Mouse (Mus musculus): ENCODE results near the gene St6gal1.

The St6gal1 gene

DNA sequence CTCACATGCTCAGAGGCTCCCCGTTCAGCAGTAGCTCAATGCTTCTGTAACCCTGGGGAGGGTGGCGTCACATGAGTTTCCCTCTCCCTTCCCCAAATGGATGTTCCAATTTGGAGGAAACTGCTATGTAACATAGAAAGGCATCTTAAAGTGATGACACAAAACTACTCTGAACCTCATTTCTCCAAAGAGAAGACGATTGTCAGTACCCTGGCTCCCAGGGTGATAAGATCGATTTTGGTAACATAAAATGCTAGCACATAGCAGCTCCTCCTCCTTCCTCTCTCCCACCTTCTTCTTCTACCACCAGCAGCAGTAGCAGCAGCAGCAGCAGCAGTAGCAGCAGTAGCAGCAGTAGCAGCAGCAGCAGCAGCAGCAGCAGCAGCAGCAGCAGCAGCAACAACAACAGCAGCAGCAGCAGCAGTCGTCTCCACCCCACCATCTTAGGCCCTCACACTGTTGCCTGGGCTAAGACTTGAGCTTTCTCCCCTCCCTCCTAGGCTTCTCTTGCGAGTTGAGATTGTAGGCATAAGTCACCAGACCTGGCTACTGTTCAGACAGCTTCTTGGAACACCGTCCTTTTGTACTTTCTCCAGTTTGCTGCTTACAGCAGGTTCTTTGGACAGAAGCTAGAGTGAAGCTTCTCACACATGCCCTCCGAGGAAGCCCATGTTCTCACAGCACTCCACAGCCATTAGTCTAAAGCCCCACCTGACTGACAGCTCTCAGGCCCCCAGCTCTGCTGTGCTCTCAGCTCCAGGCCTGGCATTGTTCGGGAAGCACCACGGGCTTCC, 81.5 kb downstream of the St6gal1 start:
- DNase-seq: no peak

GRCm38 (mm10) chr16:23307142-23307968, 82.8 kb downstream of the St6gal1 start:
- peak; percentile 86 for DNase-seq

GRCm38 (mm10) chr16:23308012-23308554, 83.5 kb downstream of the St6gal1 start:
- DNase-seq: no peak

- DNase-seq: no peak
These were observed 84.5 kb downstream of the St6gal1 start for GRCm38 (mm10) chr16:23309080-23309479.

DNA sequence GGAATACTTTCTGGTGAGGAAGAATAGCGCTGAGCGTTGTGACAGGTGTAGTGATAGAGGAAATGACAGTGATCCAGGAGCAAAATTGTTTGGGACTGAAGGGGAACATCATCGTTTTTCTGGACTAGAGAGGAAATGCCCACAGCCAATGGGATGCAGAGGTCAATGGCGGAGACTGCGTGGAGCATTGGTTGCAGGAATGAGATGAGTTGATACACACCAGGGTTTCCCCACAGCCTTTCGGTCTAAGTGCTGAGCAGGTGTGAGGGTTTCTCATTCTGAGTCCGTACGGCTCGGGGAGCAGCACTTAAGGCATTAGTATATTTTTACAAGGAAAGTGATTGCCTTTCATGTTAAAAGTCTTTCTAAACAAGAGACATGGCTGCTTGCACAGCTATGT, 88.1 kb downstream of the St6gal1 start:
- peak; percentile 79 for DNase-seq

DNA sequence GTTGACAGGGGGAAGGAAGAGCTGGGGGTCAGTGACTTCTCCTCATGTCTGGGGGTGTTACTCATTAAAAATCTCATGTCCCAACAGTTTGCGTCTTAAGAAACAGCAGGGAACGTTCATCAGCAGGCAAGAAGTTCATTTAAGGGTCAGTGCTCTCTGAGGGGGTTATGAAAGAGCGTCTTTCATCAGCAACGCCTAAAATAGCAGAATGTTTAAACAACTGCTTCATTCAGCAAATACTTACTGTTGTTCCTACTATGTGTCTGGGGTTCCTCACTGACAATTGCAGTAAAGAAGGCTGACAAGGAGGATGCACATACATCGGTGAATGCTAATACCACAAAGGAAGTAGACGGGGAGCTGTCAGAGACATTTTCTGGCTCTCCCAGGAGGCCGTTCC, 90.2 kb downstream of the St6gal1 start:
- peak; percentile 97 for DNase-seq

- no peak for DNase-seq
These were observed 93.0 kb downstream of the St6gal1 start for GRCm38 (mm10) chr16:23317411-23318047.

DNA sequence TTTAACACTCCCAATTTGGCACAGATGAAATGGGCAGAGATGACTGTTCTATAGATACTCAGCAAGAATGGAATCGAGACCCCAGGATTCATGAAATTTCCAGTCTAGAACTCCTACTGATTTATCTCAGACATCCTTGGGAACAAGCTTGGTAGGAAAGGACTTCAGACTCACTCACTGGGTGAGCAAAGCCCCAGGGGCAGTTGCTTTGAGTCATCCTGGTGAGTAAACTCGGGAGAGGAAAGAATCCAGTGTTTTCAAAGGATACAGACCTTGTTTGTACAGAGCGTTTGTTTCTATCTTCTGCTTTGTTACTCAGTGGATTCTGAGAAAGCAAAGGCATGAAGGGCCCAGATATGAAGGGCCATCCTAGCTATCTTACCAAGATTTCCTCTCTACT, 95.5 kb downstream of the St6gal1 start:
- no peak for DNase-seq

DNA sequence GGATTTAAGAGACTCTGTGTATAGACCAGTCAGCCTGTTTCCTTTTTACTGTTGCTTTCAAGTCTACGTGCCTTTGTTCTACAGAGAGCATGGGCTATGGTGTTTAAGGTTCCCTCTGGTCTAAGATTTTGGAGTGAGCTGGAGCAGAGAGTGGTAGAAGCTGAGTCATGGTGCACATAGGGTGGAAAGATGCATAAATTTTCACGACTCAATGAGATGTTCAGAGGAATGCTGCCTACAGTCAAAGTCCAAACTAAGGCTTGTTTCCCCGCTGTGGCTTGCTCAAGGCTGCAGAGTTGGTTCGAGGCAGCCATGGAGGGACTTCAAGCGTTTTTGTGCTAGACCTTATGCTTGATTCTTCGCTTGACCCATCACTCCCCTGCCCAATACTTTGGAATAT, 96.0 kb downstream of the St6gal1 start:
- DNase-seq: no peak

DNA sequence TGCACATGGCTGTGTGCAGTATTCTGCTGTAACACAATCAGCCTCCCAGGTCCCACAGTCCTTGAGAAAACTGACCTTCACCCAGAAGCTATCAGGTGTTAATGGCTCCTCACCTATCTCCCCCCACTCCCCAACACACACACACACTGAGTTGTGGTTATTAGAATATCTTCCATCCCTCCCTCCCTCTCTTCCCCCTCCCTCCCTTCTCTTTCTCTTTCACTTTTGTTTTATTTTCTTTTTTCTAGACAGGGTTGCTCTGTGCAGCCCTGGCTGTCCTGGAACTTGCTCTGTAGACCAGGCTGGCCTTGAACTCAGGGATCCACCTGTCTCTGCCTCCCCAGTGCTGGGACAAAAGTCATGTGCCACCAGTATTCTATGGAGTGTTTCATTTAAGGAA, 97.9 kb downstream of the St6gal1 start:
- peak; percentile 51 for DNase-seq

- DNase-seq: no peak
These were observed 99.4 kb downstream of the St6gal1 start for GRCm38 (mm10) chr16:23323915-23324314.

DNA sequence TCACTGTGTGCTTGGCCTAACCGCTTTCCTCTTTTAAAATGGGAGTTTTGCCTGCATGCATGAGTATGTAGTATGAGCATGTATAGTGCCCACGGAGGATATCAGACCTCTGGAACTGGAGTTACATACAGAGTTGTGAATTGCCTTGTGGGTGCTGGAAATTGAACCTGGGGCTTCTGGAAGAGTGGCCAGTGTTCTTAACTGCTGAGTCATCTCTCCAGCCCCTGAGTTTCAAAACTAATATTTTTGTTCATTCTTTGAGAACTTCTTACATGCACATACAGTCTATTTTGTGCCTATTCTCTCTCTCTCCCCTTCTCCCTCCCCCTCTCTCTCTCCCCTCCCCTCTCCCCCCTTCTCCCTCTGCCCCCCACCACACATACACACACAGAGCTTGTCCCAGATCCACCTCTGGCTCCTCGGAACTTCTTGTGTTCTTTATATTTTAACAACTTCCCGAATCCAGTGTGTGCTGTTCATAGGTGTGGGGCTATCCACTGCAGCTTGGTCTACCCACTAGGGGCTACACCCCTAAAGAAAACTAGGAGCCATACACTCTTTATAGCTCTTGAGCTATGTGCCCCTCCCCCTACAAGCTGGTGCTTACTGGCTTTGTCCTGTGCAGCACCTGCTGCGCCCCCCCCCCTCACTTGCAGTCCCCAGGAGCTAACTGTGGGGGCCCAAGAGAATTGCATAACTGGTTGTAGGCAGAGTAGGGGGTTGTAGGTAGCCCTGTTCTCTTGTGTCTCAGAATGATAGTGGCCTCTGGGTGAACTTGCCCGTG, 100.5 kb downstream of the St6gal1 start:
- DNase-seq: no peak

DNA sequence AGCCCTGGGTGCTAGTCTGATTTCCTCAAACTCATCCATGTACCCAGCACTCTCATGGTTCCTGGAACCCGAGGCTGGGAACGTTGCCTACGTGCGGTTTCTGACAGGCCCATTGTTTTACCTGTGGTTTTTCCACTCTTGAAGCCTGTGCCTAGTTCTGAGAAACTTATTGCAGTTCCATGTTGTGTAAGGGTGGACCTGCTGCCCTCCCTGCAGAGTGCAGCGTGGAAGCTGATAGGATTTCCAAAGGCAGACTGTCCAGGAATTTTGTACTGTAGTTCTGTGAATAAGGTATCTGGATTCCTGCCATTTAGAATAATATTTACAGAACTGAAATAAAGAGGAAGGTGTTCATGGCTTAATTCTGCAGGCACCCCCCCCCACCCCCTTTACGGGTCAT, 102.1 kb downstream of the St6gal1 start:
- DNase-seq: peak; percentile 35

DNA sequence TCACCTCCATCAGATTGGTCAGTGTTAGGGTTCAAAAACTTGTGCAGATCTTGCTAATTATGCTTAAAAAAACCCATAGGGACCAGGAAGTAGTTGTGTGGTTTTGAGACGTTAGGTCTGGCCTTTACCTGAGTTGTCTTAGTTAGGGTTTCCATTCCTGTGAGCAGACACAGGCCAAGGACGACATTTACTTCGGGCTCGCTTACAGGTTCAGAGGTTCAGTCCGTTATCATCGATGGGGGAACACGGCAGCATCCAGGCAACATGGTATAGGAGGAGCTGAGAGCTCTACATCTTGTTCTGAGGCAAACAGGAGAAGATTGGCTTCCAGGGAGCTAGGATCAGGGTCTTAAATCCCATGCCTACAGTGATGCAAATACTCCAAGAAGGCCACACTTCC, 102.7 kb downstream of the St6gal1 start:
- peak; percentile 55 for DNase-seq

DNA sequence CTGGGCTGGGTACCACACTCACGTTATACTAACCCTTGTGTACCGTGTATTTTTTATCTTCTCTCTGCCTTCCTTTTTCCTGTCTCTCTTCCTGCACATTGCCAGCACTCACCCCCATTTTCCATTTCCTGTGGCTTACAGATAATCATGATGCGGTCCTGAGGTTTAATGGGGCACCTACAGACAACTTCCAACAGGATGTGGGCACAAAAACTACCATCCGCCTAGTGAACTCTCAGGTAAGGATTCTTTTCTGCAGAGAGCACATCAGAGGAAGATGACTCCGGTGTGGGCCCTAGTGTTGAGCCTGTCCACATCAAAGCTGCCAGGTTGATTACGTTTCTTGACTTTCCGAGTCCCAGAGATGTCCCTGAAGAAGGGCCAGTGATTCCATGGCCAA, 103.7 kb downstream of the St6gal1 start:
- DNase-seq: peak; percentile 59

GRCm38 (mm10) chr16:23332136-23332535, 107.6 kb downstream of the St6gal1 start:
- DNase-seq: no peak

DNA sequence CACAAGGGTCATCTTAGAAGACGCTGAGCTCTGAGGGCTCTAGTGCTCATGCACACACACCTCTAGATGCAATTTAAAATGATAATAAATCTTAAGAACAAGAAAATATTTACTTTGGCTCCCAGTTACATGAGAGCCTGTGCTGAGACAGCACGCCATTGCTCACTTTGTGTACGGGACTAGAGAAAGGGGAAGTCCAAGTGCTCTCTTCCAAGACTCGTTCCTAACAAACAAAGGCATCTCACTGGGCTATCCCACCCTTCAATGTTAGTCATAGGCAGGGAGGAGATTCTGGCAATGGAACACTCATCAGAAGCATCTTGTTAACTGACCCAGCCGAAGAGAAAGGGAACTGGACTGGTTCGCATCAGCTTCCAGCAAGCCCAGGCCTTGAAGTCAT, 108.1 kb downstream of the St6gal1 start:
- peak; percentile 97 for DNase-seq

DNA sequence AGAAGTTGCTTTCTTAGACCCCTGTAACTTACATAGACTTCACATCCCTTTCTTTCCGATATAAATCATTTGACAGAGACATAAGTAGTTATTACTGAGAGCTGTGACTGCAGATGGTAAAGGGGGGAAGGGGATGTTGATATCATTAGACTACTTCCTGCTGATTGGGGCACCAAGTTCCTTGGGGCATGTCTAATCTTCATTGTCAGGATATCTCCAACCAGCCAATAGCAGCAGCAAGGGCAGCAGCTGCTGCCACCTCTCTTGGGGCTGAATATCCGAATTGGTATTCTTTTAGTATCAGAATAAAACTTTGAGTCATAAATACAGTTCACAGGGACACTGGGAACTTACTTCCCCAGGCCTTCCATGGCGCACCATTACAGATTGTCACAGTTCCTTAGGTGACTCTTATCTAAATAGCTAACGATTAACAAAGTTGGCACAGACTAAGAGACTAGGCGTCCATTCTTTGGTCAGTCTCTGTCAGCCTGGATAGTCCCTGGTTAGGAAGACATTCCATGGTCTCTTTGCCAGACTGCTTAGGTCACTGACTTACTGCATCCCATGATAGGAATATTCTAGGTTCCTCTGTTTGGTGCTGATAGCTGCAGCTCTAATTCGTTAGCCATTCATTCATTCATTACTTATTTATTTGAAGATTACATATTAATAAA, 109.5 kb downstream of the St6gal1 start:
- DNase-seq: no peak

DNA sequence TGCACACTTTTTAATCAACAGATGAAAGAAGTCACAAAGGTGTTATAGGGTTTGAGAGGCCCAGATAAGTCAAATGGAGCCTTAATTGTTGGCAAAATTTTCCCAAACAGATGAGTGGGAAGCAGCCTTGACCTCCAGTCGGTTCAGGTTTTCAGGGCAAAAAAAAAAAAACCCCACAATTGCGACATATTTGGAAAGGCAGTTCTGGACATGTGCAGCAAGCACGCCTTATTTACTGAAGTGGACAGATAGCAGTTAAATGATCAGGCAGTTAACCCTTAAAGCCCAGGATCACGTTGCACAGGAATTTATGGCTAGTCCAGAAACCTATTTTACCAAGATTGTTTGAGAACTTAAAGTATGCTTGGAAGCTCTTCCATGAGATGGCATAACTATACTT, 112.8 kb downstream of the St6gal1 start:
- DNase-seq: no peak

DNA sequence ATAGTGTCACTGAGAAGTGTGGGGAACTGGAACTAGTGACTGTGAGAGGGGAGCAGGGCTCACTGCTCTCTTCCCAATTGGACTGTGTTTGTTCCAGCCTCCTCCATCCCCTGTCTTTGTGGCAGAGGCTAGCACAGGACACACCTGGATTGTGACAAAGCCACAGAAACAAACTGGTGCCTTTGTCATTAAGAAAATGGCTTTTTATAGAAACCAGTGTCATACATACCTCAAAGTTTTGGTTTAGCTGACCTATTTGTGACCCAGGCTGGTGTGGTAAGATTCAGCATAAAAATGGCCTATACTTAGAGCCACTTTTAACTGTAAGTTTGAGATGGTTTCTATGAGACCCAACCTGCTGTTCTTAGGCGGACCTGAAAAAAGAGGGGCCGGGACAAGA, 116.7 kb downstream of the St6gal1 start:
- DNase-seq: no peak

DNA sequence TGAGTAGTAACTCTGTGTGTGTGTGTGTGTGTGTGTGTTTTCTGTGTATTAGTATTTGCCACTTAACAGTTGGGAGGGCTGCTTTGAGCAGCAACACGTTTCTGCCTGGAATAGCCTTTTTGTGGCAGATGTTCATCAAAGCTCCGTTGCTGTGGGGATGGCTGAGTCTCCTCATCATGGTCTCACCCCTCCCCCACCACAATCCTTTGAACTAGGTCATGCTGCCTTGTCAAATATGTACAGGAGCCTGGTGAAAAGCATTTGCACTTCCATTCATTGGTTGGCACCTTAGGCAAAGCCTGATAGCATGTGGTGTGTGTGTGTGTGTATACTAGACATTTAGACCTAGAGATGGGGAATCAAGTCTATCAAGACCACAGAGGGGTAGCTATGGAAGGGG, 126.3 kb downstream of the St6gal1 start:
- DNase-seq: no peak

DNA sequence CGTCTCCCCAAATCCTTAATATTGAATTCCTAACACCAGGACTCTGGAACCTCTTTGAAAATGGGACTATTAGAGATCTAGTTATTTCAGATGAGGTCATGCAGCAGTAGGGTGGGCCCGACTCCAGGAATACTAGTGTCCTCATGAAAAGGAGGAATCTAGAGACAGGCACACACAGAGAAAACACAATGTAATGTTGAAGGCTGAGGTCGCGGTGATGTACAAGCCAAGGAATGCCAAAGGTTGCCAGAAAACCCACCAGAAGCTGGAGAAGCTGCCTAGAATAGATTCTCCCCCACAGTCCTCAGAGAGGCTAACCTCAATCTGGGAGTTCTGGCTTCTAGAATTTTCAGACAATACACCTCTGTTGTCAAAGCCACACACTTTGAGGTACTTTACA, 136.5 kb downstream of the St6gal1 start:
- DNase-seq: no peak

Measured in heart, adult 11 months (tissue).